Mouse (Mus musculus) limb, embryonic 15.5 days (tissue): ENCODE measurements around the gene Magel2. TPM values are rescaled to one million over a fixed set of nuclear protein-coding genes. Genes with fewer than 3 reads are reported as not detected.

Experiments
- ATAC-seq: fragments of 200-750 bp; cut with Nextera tagmentation; 2 replicates; pipeline ENCODE4 v1.8.0; 2017; ENCODE audit warnings: low read depth, moderate TSS enrichment; ENCODE audit not compliant: insufficient number of reproducible peaks, low FRiP score, low TSS enrichment
- H3K27ac ChIP-seq: fragments of 300-500 bp; sonication (generic); 2 replicates; pipeline ENCODE4 v1.5.1; 2015; ENCODE audit warnings: moderate library complexity, mild to moderate bottlenecking, inconsistent platforms
- H3K27me3 ChIP-seq: fragments of 300-500 bp; sonication (generic); 2 replicates; pipeline ENCODE4 v1.6.1; 2015; ENCODE audit warnings: inconsistent platforms
- H3K36me3 ChIP-seq: fragments of 300-500 bp; sonication (generic); 2 replicates; pipeline ENCODE4 v1.6.1; 2015; ENCODE audit warnings: inconsistent platforms
- H3K4me1 ChIP-seq: fragments of 300-500 bp; sonication (generic); 2 replicates; pipeline ENCODE4 v1.6.1; 2015; ENCODE audit warnings: inconsistent platforms
- H3K4me2 ChIP-seq: fragments of 300-500 bp; sonication (generic); 2 replicates; pipeline ENCODE4 v1.6.1; 2015; ENCODE audit warnings: mild to moderate bottlenecking, inconsistent platforms
- H3K4me3 ChIP-seq: fragments of 300-500 bp; sonication (generic); 2 replicates; pipeline ENCODE4 v1.5.1; 2015; ENCODE audit warnings: mild to moderate bottlenecking, inconsistent platforms
- H3K9ac ChIP-seq: fragments of 300-500 bp; sonication (generic); 2 replicates; pipeline ENCODE4 v1.6.1; 2015; ENCODE audit warnings: inconsistent platforms
- H3K9me3 ChIP-seq: fragments of 300-500 bp; sonication (generic); 2 replicates; pipeline ENCODE4 v1.6.1; 2016; ENCODE audit warnings: inconsistent platforms
- WGBS: fragments of 180-500 bp; shearing (Covaris S2); methylation state at CpG from one replicate; pipeline ENCODE4 v1.1.7; 2015; 5-methylcytosine and 5-hydroxymethylcytosine counted together
- polyA plus RNA-seq: library from polyadenylated mRNA; unstranded; fragments of >200 nt; fragmentation: Nextera tagmentation; extraction: Ambion mirVana; gene quantifications from 2 replicates; pipeline ENCODE4 v1.2.1, GENCODE M21; 2015

Magel2 gene
- 5.1 and 10.0 TPM in 2 replicates for polyA plus RNA-seq

- Histone ChIP-seq H3K9ac (peak within 1 kb of the TSS; percentile 44), H3K27me3 (no peaks in the 10 kb centered on the region), H3K4me1 (0 out of 2 replicates have a peak, but pooled peaks cover 2% of the 10 kb centered on the region), H3K27ac (peak within 1 kb of the TSS; percentile 48; the same call in 1 of the 2 replicates), H3K9me3 (0 out of 2 replicates have a peak, but pooled peaks cover 4% of the 10 kb centered on the region), H3K4me2 (peak within 1 kb of the TSS; percentile 55), H3K36me3 (0 out of 2 replicates have a peak, but pooled peaks cover 3% of the 10 kb centered on the region), H3K4me3 (peak within 1 kb of the TSS; percentile 51)
- WGBS, result 19% methylated on average over 31 of the region's 31 CpGs
- peak; percentile 88 for ATAC-seq
Measured at GRCm38 (mm10) chr7:62376510-62377304, at the start of gene Magel2. Gene Magel2, plus strand, starts transcription at chr7:62377010.

GRCm38 (mm10) chr7:62345411-62345810, 31.4 kb upstream of the Magel2 start:
- WGBS, result 10% methylated on average over 1 of the region's 1 CpGs
- no peaks in the 10 kb centered on the region for H3K4me1 ChIP-seq
- H3K27ac ChIP-seq, result no peak overlapping the region
- ATAC-seq, result no peak
- H3K36me3 ChIP-seq, result no peaks in the 10 kb centered on the region
- no peaks in the 10 kb centered on the region for H3K9me3 ChIP-seq
- no peak overlapping the region for H3K9ac ChIP-seq
- no peaks in the 10 kb centered on the region for H3K27me3 ChIP-seq
- no peak overlapping the region for H3K4me2 ChIP-seq
- no peak overlapping the region for H3K4me3 ChIP-seq

- Histone ChIP-seq H3K27ac (no peak within 1 kb of the TSS), H3K36me3 (no peaks in the 10 kb centered on the region), H3K9me3 (no peaks in the 10 kb centered on the region), H3K4me3 (no peak within 1 kb of the TSS), H3K27me3 (no peaks in the 10 kb centered on the region), H3K4me2 (no peak within 1 kb of the TSS), H3K9ac (no peak within 1 kb of the TSS), H3K4me1 (no peaks in the 10 kb centered on the region)
- 66% methylated on average over 1 of the region's 1 CpGs for WGBS
- no peak for ATAC-seq
Measured at GRCm38 (mm10) chr7:62346269-62346668, 30.5 kb upstream of the Magel2 start, which contains the start of gene Ndn. Gene Ndn, plus strand, starts transcription at chr7:62346569.

- no peaks in the 10 kb centered on the region for H3K36me3 ChIP-seq
- H3K9ac ChIP-seq, result peak overlapping the region; percentile 50
- no peaks in the 10 kb centered on the region for H3K9me3 ChIP-seq
- peak overlapping the region; percentile 53 for H3K4me3 ChIP-seq
- H3K27ac ChIP-seq, result peak overlapping the region; percentile 59
- WGBS, result 8% methylated on average over 42 of the region's 42 CpGs
- no peaks in the 10 kb centered on the region for H3K4me1 ChIP-seq
- ATAC-seq, result peak; percentile 90
- no peaks in the 10 kb centered on the region for H3K27me3 ChIP-seq
- peak overlapping the region; percentile 56 for H3K4me2 ChIP-seq
Measured at GRCm38 (mm10) chr7:62348106-62348803, 28.6 kb upstream of the Magel2 start.

GRCm38 (mm10) chr7:62348804-62349190, 28.0 kb upstream of the Magel2 start:
- peak overlapping the region; percentile 56 for H3K4me2 ChIP-seq
- H3K27ac ChIP-seq, result no peak overlapping the region
- H3K4me1 ChIP-seq, result no peaks in the 10 kb centered on the region
- no peaks in the 10 kb centered on the region for H3K9me3 ChIP-seq
- peak overlapping the region; percentile 53 for H3K4me3 ChIP-seq
- H3K9ac ChIP-seq, result peak overlapping the region; percentile 50
- H3K36me3 ChIP-seq, result no peaks in the 10 kb centered on the region
- H3K27me3 ChIP-seq, result no peaks in the 10 kb centered on the region
- 32% methylated on average over 17 of the region's 17 CpGs for WGBS
- 0 out of 2 replicates have a peak, but pooled peaks have one; percentile 20 for ATAC-seq

- Histone ChIP-seq H3K27me3 (no peaks in the 10 kb centered on the region), H3K27ac (no peak overlapping the region), H3K4me1 (no peaks in the 10 kb centered on the region), H3K9ac (no peak overlapping the region), H3K9me3 (no peaks in the 10 kb centered on the region), H3K4me2 (no peak overlapping the region), H3K4me3 (no peak overlapping the region), H3K36me3 (no peaks in the 10 kb centered on the region)
- 55% methylated on average over 8 of the region's 8 CpGs for WGBS
- no peak for ATAC-seq
Measured at GRCm38 (mm10) chr7:62351266-62351665, 25.5 kb upstream of the Magel2 start.

- Histone ChIP-seq H3K9me3 (no peaks in the 10 kb centered on the region), H3K9ac (no peak overlapping the region), H3K36me3 (no peaks in the 10 kb centered on the region), H3K27ac (no peak overlapping the region), H3K4me3 (no peak overlapping the region), H3K4me1 (no peaks in the 10 kb centered on the region), H3K27me3 (no peaks in the 10 kb centered on the region), H3K4me2 (no peak overlapping the region)
- WGBS, result 54% methylated on average over 7 of the region's 7 CpGs
- no peak for ATAC-seq
Measured at GRCm38 (mm10) chr7:62365039-62365636, 11.7 kb upstream of the Magel2 start.

GRCm38 (mm10) chr7:62366730-62367129, 10.1 kb upstream of the Magel2 start:
- no peak for ATAC-seq

GRCm38 (mm10) chr7:62375658-62376057, 1.2 kb upstream of the Magel2 start:
- no peak overlapping the region for H3K4me2 ChIP-seq
- no peak overlapping the region for H3K27ac ChIP-seq
- 0 out of 2 replicates have a peak, but pooled peaks cover 2% of the 10 kb centered on the region for H3K4me1 ChIP-seq
- H3K4me3 ChIP-seq, result no peak overlapping the region
- H3K36me3 ChIP-seq, result 0 out of 2 replicates have a peak, but pooled peaks cover 3% of the 10 kb centered on the region
- no peak overlapping the region for H3K9ac ChIP-seq
- 25% methylated on average over 4 of the region's 4 CpGs for WGBS
- H3K9me3 ChIP-seq, result 0 out of 2 replicates have a peak, but pooled peaks cover 4% of the 10 kb centered on the region
- no peak for ATAC-seq
- no peaks in the 10 kb centered on the region for H3K27me3 ChIP-seq

More at GRCm38 (mm10) chr7:62366730-62367129, 10.1 kb upstream of the Magel2 start:
- H3K4me3 ChIP-seq, result no peak overlapping the region
- H3K4me2 ChIP-seq, result no peak overlapping the region
- no peak overlapping the region for H3K9ac ChIP-seq
- no peaks in the 10 kb centered on the region for H3K36me3 ChIP-seq
- no peaks in the 10 kb centered on the region for H3K27me3 ChIP-seq
- no peaks in the 10 kb centered on the region for H3K9me3 ChIP-seq
- no peaks in the 10 kb centered on the region for H3K4me1 ChIP-seq
- WGBS, result 78% methylated on average over 8 of the region's 8 CpGs
- H3K27ac ChIP-seq, result no peak overlapping the region

GRCm38 (mm10) chr7:62377313-62377712, 503 bp downstream of the Magel2 start:
- 28% methylated on average over 14 of the region's 14 CpGs for WGBS
- 0 out of 2 replicates have a peak, but pooled peaks cover 2% of the 10 kb centered on the region for H3K4me1 ChIP-seq
- H3K9me3 ChIP-seq, result 0 out of 2 replicates have a peak, but pooled peaks cover 4% of the 10 kb centered on the region
- peak overlapping the region; percentile 48; the same call in 1 of the 2 replicates for H3K27ac ChIP-seq
- peak overlapping the region; percentile 55 for H3K4me2 ChIP-seq
- no peaks in the 10 kb centered on the region for H3K27me3 ChIP-seq
- peak overlapping the region; percentile 51 for H3K4me3 ChIP-seq
- 0 out of 2 replicates have a peak, but pooled peaks cover 3% of the 10 kb centered on the region for H3K36me3 ChIP-seq
- peak; percentile 51 for ATAC-seq
- peak overlapping the region; percentile 44 for H3K9ac ChIP-seq

GRCm38 (mm10) chr7:62378529-62378928, 1.7 kb downstream of the Magel2 start:
- Histone ChIP-seq H3K4me2 (peak overlapping the region; percentile 55; the same call in 1 of the 2 replicates), H3K9ac (no peak overlapping the region), H3K4me1 (0 out of 2 replicates have a peak, but pooled peaks cover 2% of the 10 kb centered on the region), H3K27ac (no peak overlapping the region), H3K27me3 (no peaks in the 10 kb centered on the region), H3K4me3 (no peak overlapping the region), H3K9me3 (0 out of 2 replicates have a peak, but pooled peaks cover 4% of the 10 kb centered on the region), H3K36me3 (0 out of 2 replicates have a peak, but pooled peaks cover 3% of the 10 kb centered on the region)
- ATAC-seq, result no peak
- 95% methylated on average over 9 of the region's 9 CpGs for WGBS
